Mouse (Mus musculus): ENCODE results near the gene Cenpk. TPM values are rescaled to one million over a fixed set of nuclear protein-coding genes. Genes with fewer than 3 reads are reported as not detected.

Cenpk gene
- total and polyA plus RNA-seq, 3 experiments: 8.9 to 408 (median 20.3) TPM

DNA sequence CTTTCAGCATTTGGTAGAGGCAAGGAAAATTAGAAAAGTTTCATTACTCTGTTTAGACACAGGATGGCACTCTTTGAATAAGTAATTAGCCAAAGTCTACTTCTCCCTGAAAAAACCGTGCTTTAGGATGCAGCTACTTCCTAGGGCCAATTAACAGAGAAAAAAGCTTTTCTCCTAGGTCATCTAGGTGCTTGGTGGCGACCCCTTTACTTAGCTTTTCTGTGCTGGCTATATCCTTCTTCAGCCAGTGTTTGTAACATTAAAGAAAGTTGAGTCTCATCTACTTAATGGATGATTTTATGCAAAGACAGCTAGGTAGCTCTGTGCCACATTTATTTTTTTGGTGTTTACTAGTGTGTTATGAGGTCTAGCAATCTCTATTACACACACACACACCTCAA is 56.6 kb downstream of the Cenpk start (continued):
- TF ChIP-seq USF2 (IDR thresholded peaks at IDR 0.05; ENCODE audit: borderline replicate concordance in 1 of 2, insufficient read depth in 1 of 2, low read depth in 1 of 2, low read length in 2 of 2): no peak

DNA sequence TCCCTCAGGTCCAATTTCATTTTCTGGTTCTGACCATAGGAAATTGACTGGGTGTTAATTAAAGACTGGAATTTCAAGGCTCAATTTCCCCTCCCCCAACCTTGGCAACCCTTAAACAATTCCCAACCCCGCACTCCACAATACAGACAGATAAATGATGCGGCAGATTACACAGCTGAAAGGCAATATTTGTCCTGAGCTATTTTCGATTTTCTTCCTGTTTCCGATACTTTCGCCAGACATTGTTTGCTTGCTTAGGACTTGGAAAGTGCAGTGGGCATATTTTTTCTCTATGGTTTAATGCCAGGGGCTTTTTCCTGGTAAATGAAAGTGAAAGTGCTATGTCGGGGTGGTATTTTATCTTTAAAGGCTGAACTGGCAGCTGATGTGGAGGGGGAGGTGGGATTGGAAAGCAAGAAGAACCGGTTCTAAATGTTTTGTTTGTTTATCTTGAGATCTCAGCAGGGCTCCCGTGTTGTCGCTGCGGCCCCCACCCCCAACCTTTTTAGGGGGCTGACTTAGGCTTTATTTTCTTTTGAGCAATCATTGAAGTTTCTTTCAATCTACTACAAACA is 57.4 kb downstream of the Cenpk start:
- no peaks in the 10 kb centered on the region for H3K9me3 ChIP-seq (replicated peaks; ENCODE audit: insufficient read depth, low read length)
- H3K9ac ChIP-seq (ENCODE audit: control insufficient read depth, low read depth, low read length, poor library complexity, severe bottlenecking): peak overlapping the region; percentile 68
- H3K79me2 ChIP-seq (ENCODE audit: control insufficient read depth, insufficient read depth, low read length, poor library complexity): no peaks in the 10 kb centered on the region; the same call in 1 of the 2 replicates
- H3K4me3 ChIP-seq (ENCODE audit: control insufficient read depth in 1 of 2, insufficient read depth in 1 of 2, low read depth in 2 of 2, low read length in 2 of 2): peak overlapping the region; percentile 82 to 94
- H3K27ac ChIP-seq (ENCODE audit: control insufficient read depth, low read depth, low read length): peak overlapping the region; percentile 57
- peaks cover 0 to 8% of the 10 kb centered on the region in 2 experiments; a peak in 2 of 4 replicates for H3K27me3 ChIP-seq (ENCODE audit: control insufficient read depth in 1 of 2, insufficient read depth in 2 of 2, low read length in 2 of 2)
- peaks cover 0 to 6% of the 10 kb centered on the region in 2 experiments; a peak in 2 of 4 replicates for H3K36me3 ChIP-seq (ENCODE audit: control insufficient read depth in 1 of 2, insufficient read depth in 2 of 2, low read length in 2 of 2)
- H3K4me1 ChIP-seq (ENCODE audit: control insufficient read depth in 1 of 2, insufficient read depth in 2 of 2, low read length in 2 of 2): no peaks in the 10 kb centered on the region; a peak in 1 of 4 replicates
- TF ChIP-seq JUND (IDR thresholded peaks at IDR 0.05; ENCODE audit: low read depth, low read length): no peak
- no peak for TF ChIP-seq UBTF (IDR thresholded peaks at IDR 0.05; ENCODE audit: borderline replicate concordance, insufficient read depth, low read depth, low read length)
- peak; percentile 22; the same call in 1 of the 2 replicates for TF ChIP-seq SIN3A (IDR thresholded peaks at IDR 0.05; ENCODE audit: low read length)
- TF ChIP-seq ETS1 (IDR thresholded peaks at IDR 0.05; ENCODE audit: low read depth, low read length): peak; percentile 92
- no peak for TF ChIP-seq CTCF (IDR thresholded peaks at IDR 0.05 in 2 of 3, conservative IDR thresholded peaks at IDR 0.05 in 1 of 3; ENCODE audit: control insufficient read depth in 1 of 3, insufficient read depth in 1 of 3, low read depth in 2 of 3, low read length in 3 of 3, poor library complexity in 1 of 3, severe bottlenecking in 1 of 3)
- peak; percentile 22 for TF ChIP-seq GATA1 (IDR thresholded peaks at IDR 0.05; ENCODE audit: low read depth, low read length)
- 0 out of 2 replicates have a peak, but pooled peaks have one; percentile 13 for TF ChIP-seq CHD1 (IDR thresholded peaks at IDR 0.05; ENCODE audit: low read depth, low read length)
- peak; percentile 51 for DNase-seq (ENCODE audit: low read depth, low spot score)

GRCm38 (mm10) chr13:104286336-104286735 is 57.9 kb downstream of the Cenpk start:
- no peaks in the 10 kb centered on the region; the same call in 1 of the 2 replicates for H3K79me2 ChIP-seq (ENCODE audit: control insufficient read depth, insufficient read depth, low read length, poor library complexity)
- peak overlapping the region; percentile 68 for H3K9ac ChIP-seq (ENCODE audit: control insufficient read depth, low read depth, low read length, poor library complexity, severe bottlenecking)
- peaks cover 0 to 6% of the 10 kb centered on the region in 2 experiments; a peak in 2 of 4 replicates for H3K36me3 ChIP-seq (ENCODE audit: control insufficient read depth in 1 of 2, insufficient read depth in 2 of 2, low read length in 2 of 2)
- H3K9me3 ChIP-seq (replicated peaks; ENCODE audit: insufficient read depth, low read length): no peaks in the 10 kb centered on the region
- H3K27me3 ChIP-seq (ENCODE audit: control insufficient read depth in 1 of 2, insufficient read depth in 2 of 2, low read length in 2 of 2): peaks cover 0 to 10% of the 10 kb centered on the region in 2 experiments; a peak in 2 of 4 replicates
- no peak overlapping the region for H3K27ac ChIP-seq (ENCODE audit: control insufficient read depth, low read depth, low read length)
- no peaks in the 10 kb centered on the region; a peak in 1 of 4 replicates for H3K4me1 ChIP-seq (ENCODE audit: control insufficient read depth in 1 of 2, insufficient read depth in 2 of 2, low read length in 2 of 2)
- TF ChIP-seq RCOR1 (IDR thresholded peaks at IDR 0.05; ENCODE audit: low read depth, low read length) (no peak), MAZ (IDR thresholded peaks at IDR 0.05; ENCODE audit: low read depth, low read length) (0 out of 2 replicates have a peak, but pooled peaks have one; percentile 14), POLR2AphosphoS5 (IDR thresholded peaks at IDR 0.05; ENCODE audit: borderline replicate concordance, low read depth, low read length) (no peak), ZNF384 (IDR thresholded peaks at IDR 0.05; ENCODE audit: low read depth, low read length) (no peak), E2F4 (IDR thresholded peaks at IDR 0.05; ENCODE audit: borderline replicate concordance, low read depth, low read length) (no peak), ETS1 (IDR thresholded peaks at IDR 0.05; ENCODE audit: low read depth, low read length) (no peak), GATA1 (IDR thresholded peaks at IDR 0.05; ENCODE audit: low read depth, low read length) (no peak), EP300 (IDR thresholded peaks at IDR 0.05; ENCODE audit: low read depth in 1 of 2, low read length in 2 of 2) (no peak)
- DNase-seq (ENCODE audit: low read depth, low spot score): peak; percentile 59
- peak overlapping the region; percentile 82 to 94 for H3K4me3 ChIP-seq (ENCODE audit: control insufficient read depth in 1 of 2, insufficient read depth in 1 of 2, low read depth in 2 of 2, low read length in 2 of 2)
